Mouse (Mus musculus): ENCODE measurements around the gene Msx3. TPM values are rescaled to one million over a fixed set of nuclear protein-coding genes. Genes with fewer than 3 reads are reported as not detected.

Gene Msx3
- total RNA-seq (2015) (not detected in 2 replicates), total RNA-seq (2017) (not detected in 2 replicates)

GRCm38 (mm10) chr7:140048361-140049114 is at the start of gene Msx3:
TSS of gene Msx3 (minus strand) at chr7:140049089.
- no peak for ATAC-seq (ENCODE audit: poor library complexity, severe bottlenecking)

- ATAC-seq (ENCODE audit: poor library complexity, severe bottlenecking) = no peak
These were observed 49.6 kb upstream of the Msx3 start for GRCm38 (mm10) chr7:140098466-140098865.

- peak; percentile 69 for ATAC-seq (ENCODE audit: poor library complexity, severe bottlenecking)
These were observed 47.2 kb upstream of the Msx3 start for GRCm38 (mm10) chr7:140096055-140096454.

- ATAC-seq (ENCODE audit: poor library complexity, severe bottlenecking) = no peak
These were observed 46.7 kb upstream of the Msx3 start for GRCm38 (mm10) chr7:140095556-140095955.

- ATAC-seq (ENCODE audit: poor library complexity, severe bottlenecking) = no peak
These were observed 46.1 kb upstream of the Msx3 start for GRCm38 (mm10) chr7:140094954-140095353.

GRCm38 (mm10) chr7:140092924-140093528 is 44.1 kb upstream of the Msx3 start, which contains the start of gene Prap1:
TSS of gene Prap1 (plus strand) at chr7:140093395.
- ATAC-seq (ENCODE audit: poor library complexity, severe bottlenecking) = no peak

GRCm38 (mm10) chr7:140090601-140091000 is 41.7 kb upstream of the Msx3 start:
- ATAC-seq (ENCODE audit: poor library complexity, severe bottlenecking) = no peak

- 0 out of 2 replicates have a peak, but pooled peaks have one; percentile 25 for ATAC-seq (ENCODE audit: poor library complexity, severe bottlenecking)
These were observed 33.4 kb upstream of the Msx3 start, which contains the start of gene Caly for GRCm38 (mm10) chr7:140082242-140082678. TSS of gene Caly (minus strand) at chr7:140082548.

- no peak for ATAC-seq (ENCODE audit: poor library complexity, severe bottlenecking)
These were observed 32.7 kb upstream of the Msx3 start for GRCm38 (mm10) chr7:140081408-140082241.

- peak; percentile 46 for ATAC-seq (ENCODE audit: poor library complexity, severe bottlenecking)
These were observed 31.7 kb upstream of the Msx3 start for GRCm38 (mm10) chr7:140080503-140081156.

GRCm38 (mm10) chr7:140078711-140079110 is 29.8 kb upstream of the Msx3 start:
- peak; percentile 68 for ATAC-seq (ENCODE audit: poor library complexity, severe bottlenecking)

- ATAC-seq (ENCODE audit: poor library complexity, severe bottlenecking) = peak; percentile 81
These were observed 28.8 kb upstream of the Msx3 start for GRCm38 (mm10) chr7:140077698-140078097.

GRCm38 (mm10) chr7:140070042-140070711 is 21.3 kb upstream of the Msx3 start:
- ATAC-seq (ENCODE audit: poor library complexity, severe bottlenecking) = peak; percentile 60

- ATAC-seq (ENCODE audit: poor library complexity, severe bottlenecking) = no peak
These were observed 18.5 kb upstream of the Msx3 start for GRCm38 (mm10) chr7:140067397-140067796.

GRCm38 (mm10) chr7:140063092-140063491 is 14.2 kb upstream of the Msx3 start:
- ATAC-seq (ENCODE audit: poor library complexity, severe bottlenecking) = peak; percentile 83

GRCm38 (mm10) chr7:140062307-140062706 is 13.4 kb upstream of the Msx3 start:
- peak; percentile 60 for ATAC-seq (ENCODE audit: poor library complexity, severe bottlenecking)

- ATAC-seq (ENCODE audit: poor library complexity, severe bottlenecking) = no peak
These were observed 12.9 kb upstream of the Msx3 start for GRCm38 (mm10) chr7:140061832-140062130.

- peak; percentile 23; the same call in 1 of the 2 replicates for ATAC-seq (ENCODE audit: poor library complexity, severe bottlenecking)
These were observed 12.3 kb upstream of the Msx3 start for GRCm38 (mm10) chr7:140060936-140061831.

GRCm38 (mm10) chr7:140059601-140060000 is 10.7 kb upstream of the Msx3 start:
- ATAC-seq (ENCODE audit: poor library complexity, severe bottlenecking) = no peak

Data from megakaryocyte, adult 5-6 weeks (primary cell).